Mouse (Mus musculus) embryonic fibroblast, embryonic 13.5 days (primary cell): Measurements from ENCODE around the gene Rho. TPM values are rescaled to one million over a fixed set of nuclear protein-coding genes. Genes with fewer than 3 reads are reported as not detected.

Source experiments
- H3K27ac ChIP-seq: 2 replicates; pipeline ENCODE4 v1.5.1; 2012; ENCODE audit warnings: low read length, control low read depth, inconsistent platforms; ENCODE audit not compliant: insufficient read depth
- H3K4me1 ChIP-seq: 2 replicates; pipeline ENCODE4 v1.6.1; 2011; ENCODE audit warnings: low read length; ENCODE audit not compliant: control insufficient read depth, insufficient read depth
- H3K4me3 ChIP-seq: 2 replicates; pipeline ENCODE4 v1.5.1; 2011; ENCODE audit warnings: mild to moderate bottlenecking, control low read depth, low read length; ENCODE audit not compliant: insufficient read depth
- CTCF ChIP-seq: IDR thresholded peaks from 2 replicates; pipeline ENCODE4 v1.5.1; 2011; ENCODE audit warnings: mild to moderate bottlenecking, control low read depth, low read length, moderate library complexity, borderline replicate concordance; ENCODE audit not compliant: insufficient read depth
- POLR2A ChIP-seq: IDR thresholded peaks from 2 replicates; pipeline ENCODE4 v1.6.1; 2011; ENCODE audit warnings: low read depth, mild to moderate bottlenecking, control low read depth, low read length, moderate library complexity
- polyA plus RNA-seq: library from polyadenylated mRNA; stranded (reverse); fragments of >200 nt; gene quantifications from 2 replicates; pipeline ENCODE4 v1.2.4, GENCODE M21; 2011; ENCODE audit warnings: low read depth; ENCODE audit not compliant: missing spikeins, insufficient read length

Rho gene
- polyA plus RNA-seq, 1 experiment = not detected

- Histone ChIP-seq H3K4me3 (no peak overlapping the region), H3K4me1 (no peaks in the 10 kb centered on the region), H3K27ac (no peak overlapping the region)
- no peak for TF ChIP-seq POLR2A
- no peak for TF ChIP-seq CTCF
These were observed 19.8 kb upstream of the Rho start for GRCm38 (mm10) chr6:115911763-115912162.

- TF ChIP-seq POLR2A (no peak), CTCF (no peak)
- no peak overlapping the region for H3K4me3 ChIP-seq
- H3K27ac ChIP-seq = no peak overlapping the region
- H3K4me1 ChIP-seq = no peaks in the 10 kb centered on the region
These were observed 18.1 kb upstream of the Rho start for GRCm38 (mm10) chr6:115913482-115913881.

- TF ChIP-seq CTCF = no peak
- TF ChIP-seq POLR2A = no peak
- Histone ChIP-seq H3K4me1 (no peaks in the 10 kb centered on the region), H3K4me3 (no peak overlapping the region), H3K27ac (no peak overlapping the region)
These were observed 16.9 kb upstream of the Rho start for GRCm38 (mm10) chr6:115914511-115915202.

GRCm38 (mm10) chr6:115915601-115916445 is 15.7 kb upstream of the Rho start:
- TF ChIP-seq POLR2A (no peak), CTCF (no peak)
- Histone ChIP-seq H3K4me1 (no peaks in the 10 kb centered on the region), H3K4me3 (no peak overlapping the region), H3K27ac (no peak overlapping the region)

GRCm38 (mm10) chr6:115916611-115917010 is 14.9 kb upstream of the Rho start:
- Histone ChIP-seq H3K4me3 (no peak overlapping the region), H3K4me1 (no peaks in the 10 kb centered on the region)
- no peak for TF ChIP-seq CTCF
- TF ChIP-seq POLR2A = no peak

GRCm38 (mm10) chr6:115918615-115919014 is 12.9 kb upstream of the Rho start:
- H3K4me3 ChIP-seq = no peak overlapping the region
- no peak overlapping the region for H3K27ac ChIP-seq
- no peaks in the 10 kb centered on the region for H3K4me1 ChIP-seq
- no peak for TF ChIP-seq CTCF
- TF ChIP-seq POLR2A = no peak

More at GRCm38 (mm10) chr6:115916611-115917010, 14.9 kb upstream of the Rho start:
- no peak overlapping the region for H3K27ac ChIP-seq

GRCm38 (mm10) chr6:115919876-115920275 is 11.7 kb upstream of the Rho start:
- TF ChIP-seq POLR2A = no peak
- no peak for TF ChIP-seq CTCF
- no peak overlapping the region for H3K4me3 ChIP-seq
- H3K4me1 ChIP-seq = no peaks in the 10 kb centered on the region
- no peak overlapping the region for H3K27ac ChIP-seq

GRCm38 (mm10) chr6:115924829-115925228 is 6.7 kb upstream of the Rho start:
- H3K4me1 ChIP-seq = no peaks in the 10 kb centered on the region
- TF ChIP-seq CTCF (no peak), POLR2A (no peak)
- H3K27ac ChIP-seq = no peak overlapping the region

GRCm38 (mm10) chr6:115926416-115926815 is 5.1 kb upstream of the Rho start:
- Histone ChIP-seq H3K4me3 (no peak overlapping the region), H3K4me1 (no peaks in the 10 kb centered on the region), H3K27ac (no peak overlapping the region)
- TF ChIP-seq CTCF (no peak), POLR2A (no peak)

More at GRCm38 (mm10) chr6:115924829-115925228, 6.7 kb upstream of the Rho start:
- H3K4me3 ChIP-seq = no peak overlapping the region
